Mouse (Mus musculus): ENCODE data around the gene Med15.

DNA sequence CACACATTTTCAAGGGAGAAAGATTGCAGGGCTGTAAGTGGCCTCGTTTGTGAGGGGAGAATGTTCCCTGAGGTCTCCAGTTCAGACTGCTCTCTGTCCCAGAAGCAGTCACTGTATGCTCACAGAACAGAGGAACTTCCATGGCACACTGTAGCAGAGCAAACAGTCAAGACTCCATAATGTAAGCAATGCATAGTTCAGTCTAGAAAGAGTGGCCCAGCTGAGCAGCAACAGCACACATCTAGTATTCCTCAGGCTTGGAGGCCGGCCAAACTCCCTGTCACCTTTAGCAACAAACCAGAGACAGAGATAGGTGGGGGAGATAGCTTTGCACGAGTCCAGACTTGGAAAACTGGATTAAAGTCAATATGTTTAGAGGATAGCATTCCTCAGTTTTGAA is 20.3 kb upstream of the Med15 start:
- TF ChIP-seq CTCF (IDR thresholded peaks at IDR 0.05; ENCODE audit: low read depth) (no peak), EP300 (optimal IDR thresholded peaks at IDR 0.05) (no peak)

Measured in stomach, postnatal 0 days (tissue).